Mouse (Mus musculus): Measurements from ENCODE around the gene Ppat. TPM values are rescaled to one million over a fixed set of nuclear protein-coding genes. Genes with fewer than 3 reads are reported as not detected.
A peak's percentile ranks its signal among the peaks of the same experiment; 100 is the strongest.

The Ppat gene
- polyA plus RNA-seq, 1 experiment from 2014 or later = 19.4 TPM

DNA sequence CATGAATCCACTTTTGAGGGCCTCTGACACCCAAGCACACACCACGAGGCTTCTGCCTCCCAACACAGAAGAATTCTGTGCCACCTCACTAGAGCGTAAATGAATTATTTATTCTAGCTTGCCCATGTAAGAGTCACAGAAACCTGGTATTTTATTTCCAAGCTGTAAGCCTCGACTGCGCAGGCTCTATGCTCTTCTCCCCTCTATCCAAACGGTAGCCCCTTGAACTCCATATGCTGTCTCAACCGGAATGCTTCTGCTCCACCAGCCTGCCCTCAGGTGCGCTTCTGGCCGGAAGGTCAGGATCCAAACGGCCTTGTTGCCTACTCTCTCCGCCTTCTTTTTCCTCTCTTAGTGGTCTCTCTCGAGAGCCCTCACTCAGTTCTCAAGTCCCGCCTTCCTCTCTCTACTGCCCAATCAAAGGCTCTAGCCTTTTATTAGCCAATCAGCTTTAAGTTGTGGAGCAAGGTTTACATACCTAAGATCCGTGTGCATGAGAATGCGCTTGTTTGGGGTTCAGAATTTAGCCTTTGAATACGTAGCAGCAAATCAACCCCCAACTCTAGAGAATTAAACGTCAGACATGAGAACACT lies 82.6 kb downstream of the Ppat start:
- Histone ChIP-seq H3K9ac (no peak overlapping the region), H3K36me3 (peaks cover 26% of the 10 kb centered on the region), H3K9me3 (no peaks in the 10 kb centered on the region), H3K4me1 (peaks cover 13% of the 10 kb centered on the region; the same call in 1 of the 2 replicates), H3K4me2 (peak overlapping the region; percentile 47), H3K27ac (no peak overlapping the region), H3K4me3 (peak overlapping the region; percentile 34), H3K27me3 (no peaks in the 10 kb centered on the region)
- WGBS = 28% methylated on average over 16 of the region's 16 CpGs
- ATAC-seq (ENCODE audit: insufficient number of reproducible peaks, low FRiP score, low TSS enrichment, low read depth) = peak; percentile 76; the same call in 1 of the 2 replicates

DNA sequence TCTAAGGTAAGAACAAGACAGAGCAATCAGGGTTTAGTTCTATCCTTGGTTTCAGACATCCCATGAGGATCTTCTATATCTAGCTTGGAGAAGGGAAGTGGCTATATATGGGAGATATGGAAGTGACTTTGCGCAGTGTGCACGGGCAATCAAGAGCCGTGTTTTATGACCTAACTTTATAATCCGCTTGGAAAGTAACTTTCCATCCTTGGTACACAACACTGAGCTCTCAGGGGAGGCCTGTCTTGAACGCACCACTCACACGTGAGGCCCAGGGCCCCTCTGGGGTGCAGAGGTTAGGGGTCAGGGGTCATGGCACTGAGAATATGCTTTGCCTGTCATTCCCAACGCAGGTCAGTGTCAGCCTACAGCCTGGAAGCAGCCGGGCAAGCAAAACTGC lies 84.6 kb downstream of the Ppat start:
- no peak for ATAC-seq (ENCODE audit: insufficient number of reproducible peaks, low FRiP score, low TSS enrichment, low read depth)

More for the DNA sequence above, 84.6 kb downstream of the Ppat start:
- Histone ChIP-seq H3K9ac (no peak overlapping the region), H3K27me3 (no peaks in the 10 kb centered on the region), H3K4me1 (peaks cover 13% of the 10 kb centered on the region; the same call in 1 of the 2 replicates), H3K36me3 (peaks cover 15% of the 10 kb centered on the region), H3K27ac (no peak overlapping the region), H3K9me3 (no peaks in the 10 kb centered on the region), H3K4me2 (no peak overlapping the region), H3K4me3 (no peak overlapping the region)
- 62% methylated on average over 8 of the region's 8 CpGs for WGBS

Other genes starting within 250 kb of the Ppat start
- 15.8 and 16.4 TPM in 2 replicates for gene Aasdh, start 46.1 kb downstream of the Ppat start, polyA plus RNA-seq (2015; fragmentation: Nextera tagmentation; extraction: Ambion mirVana)
- 237 and 238 TPM in 2 replicates for gene Paics, start 271 bp downstream of the Ppat start, polyA plus RNA-seq (2015; fragmentation: Nextera tagmentation; extraction: Ambion mirVana)
- gene Srp72, start 23.1 kb upstream of the Ppat start, polyA plus RNA-seq (2015; fragmentation: Nextera tagmentation; extraction: Ambion mirVana) = 103 and 109 TPM in 2 replicates
- gene Arl9, start 52.5 kb upstream of the Ppat start, polyA plus RNA-seq (2015; fragmentation: Nextera tagmentation; extraction: Ambion mirVana) = 0.55 TPM in 1 of 2 replicates, not detected in the other
- 0.16 and 0.22 TPM in 2 replicates for gene Thegl, start 64.4 kb upstream of the Ppat start, polyA plus RNA-seq (2015; fragmentation: Nextera tagmentation; extraction: Ambion mirVana)
- gene Hopx, start 163.5 kb upstream of the Ppat start, polyA plus RNA-seq (2015; fragmentation: Nextera tagmentation; extraction: Ambion mirVana) = 5.5 and 6.0 TPM in 2 replicates